Mouse (Mus musculus) left cerebral cortex, adult 18-20 months (tissue): ENCODE measurements at regions not wholly inside any gene's neighbourhood (a gene's known extent, or its start where the extent isn't known, plus 50 kb on each side); places are given as distances from the start of the nearest gene placed in this dataset.
A peak's percentile ranks its signal among the peaks of the same experiment; 100 is the strongest.

Source experiments
- DNase-seq, 2 experiments: peaks; one replicate each; pipeline ENCODE4 v3.0.0; 2021 to 2022; ENCODE audit warnings: low spot score in 2 of 2, mixed read lengths in 1 of 2

GRCm38 (mm10) chr16:39102151-39102550 is 209.7 kb downstream of the Igsf11 start:
- no peak for DNase-seq

GRCm38 (mm10) chr16:39103360-39104095 is 211.1 kb downstream of the Igsf11 start:
- no peak for DNase-seq

GRCm38 (mm10) chr16:39109383-39110033 is 217.0 kb downstream of the Igsf11 start:
- peak; percentile 72 to 74 for DNase-seq

GRCm38 (mm10) chr16:39110089-39110488 is 217.6 kb downstream of the Igsf11 start:
- no peak for DNase-seq

- no peak for DNase-seq
These were observed 225.6 kb downstream of the Igsf11 start for GRCm38 (mm10) chr16:39118059-39118458.

GRCm38 (mm10) chr16:39119811-39120210 is 227.3 kb downstream of the Igsf11 start:
- no peak for DNase-seq

GRCm38 (mm10) chr16:39123445-39123952 is 231.0 kb downstream of the Igsf11 start:
- no peak for DNase-seq

GRCm38 (mm10) chr16:39132459-39132858 is 240.0 kb downstream of the Igsf11 start:
- DNase-seq = no peak

- no peak for DNase-seq
These were observed 243.3 kb downstream of the Igsf11 start for GRCm38 (mm10) chr16:39135777-39136176.

- DNase-seq = no peak
These were observed 254.7 kb downstream of the Igsf11 start for GRCm38 (mm10) chr16:39147151-39147550.

GRCm38 (mm10) chr16:39151325-39152318 is 259.2 kb downstream of the Igsf11 start:
- DNase-seq = no peak

GRCm38 (mm10) chr16:39158893-39159292 is 266.4 kb downstream of the Igsf11 start:
- no peak for DNase-seq

GRCm38 (mm10) chr16:39159725-39160124 is 267.3 kb downstream of the Igsf11 start:
- DNase-seq = no peak

- peak in 1 of 2 experiments; percentile 8 for DNase-seq
These were observed 270.2 kb downstream of the Igsf11 start for GRCm38 (mm10) chr16:39162684-39163083.

- peak in 1 of 2 experiments; percentile 30 for DNase-seq
These were observed 299.4 kb downstream of the Igsf11 start for GRCm38 (mm10) chr16:39191861-39192260.

GRCm38 (mm10) chr16:39195431-39195830 is 303.0 kb downstream of the Igsf11 start:
- peak in 1 of 2 experiments; percentile 5 for DNase-seq

- DNase-seq = no peak
These were observed 304.4 kb downstream of the Igsf11 start for GRCm38 (mm10) chr16:39196896-39197295.

- peak in 1 of 2 experiments; percentile 23 for DNase-seq
These were observed 331.1 kb downstream of the Igsf11 start for GRCm38 (mm10) chr16:39223551-39223950.

- no peak for DNase-seq
These were observed 337.0 kb downstream of the Igsf11 start for GRCm38 (mm10) chr16:39229501-39229900.

- DNase-seq = no peak
These were observed 338.0 kb downstream of the Igsf11 start for GRCm38 (mm10) chr16:39230439-39230838.

GRCm38 (mm10) chr16:39234290-39234689 is 341.8 kb downstream of the Igsf11 start:
- no peak for DNase-seq
